Mouse (Mus musculus): ENCODE measurements around the gene Ano4.

Gene Ano4

DNA sequence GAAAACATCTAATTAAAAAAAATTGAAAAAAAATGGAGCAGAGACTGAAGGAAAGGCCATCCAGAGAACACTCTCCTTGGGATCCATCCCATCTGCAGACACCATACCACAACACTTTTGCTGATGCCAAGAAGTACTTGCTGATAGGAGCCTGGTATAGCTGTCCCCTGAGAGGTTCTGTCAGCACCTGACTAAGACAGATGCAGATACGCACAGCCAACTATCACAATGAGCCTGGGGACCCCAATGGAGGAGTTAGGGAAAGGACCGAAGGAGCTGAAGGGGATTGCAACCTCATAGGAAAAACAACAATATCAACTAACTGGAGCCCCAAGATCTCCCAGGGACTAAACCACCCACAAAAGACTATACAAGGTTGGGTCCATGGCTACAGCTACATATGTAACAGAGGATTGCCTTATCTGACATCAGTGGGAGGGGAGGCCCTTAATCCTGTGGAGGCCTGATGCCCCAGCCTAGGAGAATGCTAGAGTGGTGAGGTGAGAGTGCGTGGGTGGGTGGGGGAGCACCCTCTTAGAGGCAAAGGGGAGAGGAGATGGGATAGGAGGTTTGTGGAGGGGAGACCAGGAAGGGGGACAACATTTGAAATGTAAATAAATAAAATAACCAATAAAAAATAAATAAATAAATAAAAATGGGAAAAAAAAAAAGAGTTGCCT lies 71.4 kb downstream of the Ano4 start:
- DNase-seq = no peak

DNA sequence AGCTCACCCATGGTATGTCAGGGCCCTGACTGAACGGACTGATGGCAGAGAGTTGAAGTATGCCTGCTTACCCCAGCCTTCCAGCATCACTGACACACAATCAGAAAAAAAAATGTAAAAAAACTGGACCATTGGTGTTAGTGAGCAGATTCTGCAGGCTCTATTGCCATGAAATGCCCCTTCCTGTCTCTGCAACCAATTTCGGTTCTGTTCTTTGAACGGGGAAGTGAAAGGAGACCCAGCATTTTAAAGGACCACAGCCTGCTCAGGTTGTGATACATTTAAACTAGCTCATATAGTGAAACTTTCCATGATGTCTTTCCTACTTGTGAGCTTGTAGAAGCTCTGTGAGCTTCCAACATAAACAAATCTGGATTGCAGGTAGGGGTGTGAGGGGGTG lies 77.2 kb downstream of the Ano4 start:
- DNase-seq = no peak

DNA sequence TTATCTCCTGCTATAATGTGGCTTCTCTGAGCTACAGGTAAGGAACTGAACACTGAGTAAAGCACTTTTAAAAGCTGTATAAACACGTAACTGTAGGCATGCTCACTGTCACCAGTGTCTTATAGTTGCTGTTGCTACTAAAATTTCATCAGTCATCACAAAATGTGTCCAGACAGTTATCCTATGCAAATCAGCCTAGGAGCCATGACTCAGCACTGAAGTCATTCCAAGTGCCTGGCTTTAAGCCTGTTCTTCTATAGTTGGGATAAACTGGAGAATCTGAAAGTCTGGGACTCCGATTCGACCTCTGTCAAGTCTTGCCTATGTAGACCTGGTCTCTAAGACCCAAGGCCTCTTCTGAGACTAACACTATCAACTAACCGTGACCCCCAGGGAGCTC lies 81.2 kb downstream of the Ano4 start:
- no peak for DNase-seq

DNA sequence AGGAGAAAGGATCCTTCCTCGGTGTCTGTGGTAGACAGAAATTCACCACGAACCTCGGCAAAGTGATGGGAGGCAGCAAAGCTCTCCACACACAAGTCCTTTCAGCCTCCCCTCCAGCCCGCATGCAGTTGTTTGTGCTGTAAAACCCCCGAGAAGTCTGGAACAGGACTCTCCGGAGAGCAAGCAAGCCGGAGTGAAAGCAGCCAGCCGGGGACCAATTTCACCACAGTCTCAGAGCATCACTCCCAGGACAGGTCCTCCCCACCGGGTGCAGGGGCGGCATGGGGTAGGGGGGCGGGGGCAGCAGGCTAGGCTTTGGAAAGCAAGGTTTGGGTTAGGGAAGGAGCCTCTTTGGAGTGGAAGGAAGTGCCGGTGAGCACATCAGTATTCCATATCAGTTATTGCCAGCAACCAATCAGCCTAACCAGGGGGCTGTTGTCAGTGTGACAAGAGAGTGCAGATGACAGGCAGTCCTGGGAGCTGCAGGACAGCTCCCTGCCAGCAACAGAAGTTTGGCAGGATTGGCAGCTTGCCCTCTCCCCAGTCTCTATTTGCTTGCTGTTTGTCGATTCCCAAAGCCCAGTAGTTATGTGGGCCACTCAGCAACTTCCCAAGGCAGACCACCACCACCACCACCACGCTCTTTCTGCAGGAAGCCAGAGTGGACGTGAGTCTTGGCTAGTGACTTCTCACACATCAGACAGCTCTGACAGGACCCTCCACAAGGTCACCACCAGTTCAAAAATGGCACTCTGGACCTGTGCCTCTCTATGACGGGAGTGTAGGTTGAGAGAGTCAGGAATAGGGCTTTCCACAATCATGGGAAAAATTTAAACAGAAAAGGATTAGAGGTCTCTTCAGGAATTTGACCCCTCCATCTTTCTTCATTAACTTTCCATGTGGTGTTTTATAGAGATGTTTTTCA lies 86.8 kb downstream of the Ano4 start:
- peak; percentile 41 to 50 for DNase-seq

DNA sequence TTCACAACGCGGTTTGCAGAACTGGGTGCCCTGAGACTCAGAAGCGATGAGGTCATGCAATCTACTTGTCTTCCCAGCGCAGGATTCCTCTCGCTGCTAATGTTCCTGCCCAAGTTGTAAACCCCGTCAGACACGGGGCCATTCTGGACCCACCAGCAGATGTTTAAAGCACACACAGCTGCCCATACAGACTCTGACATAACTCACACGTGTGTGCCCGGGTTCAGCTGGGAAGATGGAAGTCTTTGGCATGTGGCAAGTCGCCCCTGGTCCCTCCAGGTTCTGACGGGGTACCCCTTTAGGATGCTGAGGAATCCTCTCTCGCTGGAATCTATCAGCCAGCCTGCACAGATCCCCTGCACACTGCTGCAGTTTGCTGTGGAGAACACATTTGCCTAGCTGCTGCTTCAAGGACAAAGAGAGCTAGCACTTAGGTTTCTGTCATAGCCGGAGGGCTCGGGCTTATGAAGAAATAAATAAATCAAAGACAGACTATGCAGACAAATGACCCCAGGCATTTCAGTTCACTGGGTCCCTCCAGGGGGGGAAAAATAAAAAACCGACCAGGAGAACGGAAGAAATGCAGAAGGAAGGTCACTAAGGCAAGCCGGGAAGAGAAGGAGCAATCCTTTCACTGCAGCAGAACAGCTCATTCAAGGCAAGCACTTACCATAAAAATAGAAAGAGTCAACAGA lies 87.7 kb downstream of the Ano4 start:
- DNase-seq = peak; percentile 24 to 25

DNA sequence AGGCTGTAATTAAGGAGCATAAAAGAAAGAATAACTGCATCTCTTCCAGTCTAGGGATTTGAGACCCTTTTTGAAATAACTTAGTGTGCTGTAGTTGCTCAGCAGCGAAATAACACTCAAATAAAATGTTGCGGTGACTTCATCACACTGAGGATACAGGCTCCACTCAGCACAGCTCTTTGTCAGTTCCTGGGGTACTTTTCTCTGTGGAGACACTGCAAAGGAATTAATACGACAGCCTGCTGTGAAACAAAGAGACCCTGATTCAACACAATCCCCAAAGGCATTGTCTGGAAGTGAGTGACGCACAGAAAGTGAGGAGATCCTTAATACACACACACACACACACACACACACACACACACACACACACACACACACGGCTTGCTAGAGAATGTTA lies 89.8 kb downstream of the Ano4 start:
- no peak for DNase-seq

DNA sequence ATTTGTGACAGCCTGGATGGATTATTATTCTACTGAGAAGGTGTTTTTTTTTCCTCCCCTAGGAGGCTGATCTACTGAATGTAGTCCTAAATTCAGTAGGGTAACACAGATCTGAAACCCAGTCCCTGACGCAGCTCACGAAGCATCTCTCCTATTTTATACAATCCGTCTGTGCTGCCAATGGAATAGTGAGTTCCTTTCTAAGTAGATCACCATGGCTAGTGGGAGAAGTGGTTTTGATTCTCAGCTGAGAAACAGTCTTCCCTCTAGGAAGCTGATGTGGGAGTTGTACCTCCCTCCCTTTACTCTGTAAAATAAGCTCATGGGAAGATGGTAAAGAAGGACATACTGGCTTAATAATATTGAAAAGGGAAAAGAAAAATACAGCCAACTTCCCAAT lies 90.8 kb downstream of the Ano4 start:
- no peak for DNase-seq

DNA sequence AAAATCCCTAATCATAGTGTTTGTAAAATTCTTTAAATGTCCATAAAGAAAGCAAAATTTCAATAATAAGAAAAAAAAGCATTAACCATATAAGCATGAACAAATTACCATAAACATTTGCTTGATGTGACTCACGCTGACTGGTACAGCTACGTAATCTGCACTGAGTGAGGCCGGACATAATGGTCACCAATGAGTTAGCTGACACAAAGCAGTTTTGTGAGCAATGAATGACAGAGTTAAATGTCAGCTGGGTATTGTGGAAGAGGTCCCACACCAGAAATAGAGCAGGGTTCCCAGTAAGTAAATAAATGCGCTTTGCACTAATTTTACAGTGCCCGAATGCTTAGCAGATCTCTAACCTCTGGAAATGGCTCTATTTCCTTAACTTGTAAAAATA lies 91.9 kb downstream of the Ano4 start:
- no peak for DNase-seq

DNA sequence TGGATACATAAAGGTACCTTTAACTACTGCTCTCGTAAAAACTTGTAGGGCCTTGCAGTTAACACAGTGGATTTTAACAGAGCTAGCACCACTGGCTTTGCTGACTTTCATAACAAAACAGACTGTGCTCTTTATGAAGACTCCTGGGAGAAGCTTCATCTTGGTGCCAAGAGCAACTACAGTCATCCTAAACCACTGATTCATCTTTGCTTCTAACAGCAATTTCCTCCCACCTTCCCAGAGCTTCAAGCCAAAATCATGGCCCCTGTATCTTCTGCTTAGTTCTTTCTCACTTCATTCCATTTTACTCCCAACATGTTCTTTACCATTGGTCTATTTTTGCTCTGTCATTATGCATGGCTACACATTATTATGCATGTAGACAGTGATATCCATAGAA lies 100.8 kb downstream of the Ano4 start:
- no peak for DNase-seq

DNA sequence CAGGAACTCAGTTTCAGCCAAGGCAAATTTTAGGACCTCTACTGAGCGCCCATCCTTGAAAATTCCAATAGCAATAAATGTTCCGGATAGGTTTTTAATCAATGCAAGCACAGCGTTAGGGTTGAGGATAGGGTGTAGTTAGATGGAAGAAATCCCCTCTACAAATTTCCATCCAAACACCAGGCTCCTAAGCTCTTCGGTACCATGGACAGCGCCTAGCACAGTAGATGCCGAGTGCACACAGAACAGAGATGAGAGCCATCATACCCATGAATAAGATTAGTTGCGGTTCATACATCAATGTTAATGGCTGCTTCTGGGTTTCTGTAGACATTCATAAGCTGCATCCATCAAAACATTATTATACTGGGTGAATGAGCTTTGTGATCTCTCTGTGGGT lies 120.0 kb downstream of the Ano4 start:
- DNase-seq = no peak

DNA sequence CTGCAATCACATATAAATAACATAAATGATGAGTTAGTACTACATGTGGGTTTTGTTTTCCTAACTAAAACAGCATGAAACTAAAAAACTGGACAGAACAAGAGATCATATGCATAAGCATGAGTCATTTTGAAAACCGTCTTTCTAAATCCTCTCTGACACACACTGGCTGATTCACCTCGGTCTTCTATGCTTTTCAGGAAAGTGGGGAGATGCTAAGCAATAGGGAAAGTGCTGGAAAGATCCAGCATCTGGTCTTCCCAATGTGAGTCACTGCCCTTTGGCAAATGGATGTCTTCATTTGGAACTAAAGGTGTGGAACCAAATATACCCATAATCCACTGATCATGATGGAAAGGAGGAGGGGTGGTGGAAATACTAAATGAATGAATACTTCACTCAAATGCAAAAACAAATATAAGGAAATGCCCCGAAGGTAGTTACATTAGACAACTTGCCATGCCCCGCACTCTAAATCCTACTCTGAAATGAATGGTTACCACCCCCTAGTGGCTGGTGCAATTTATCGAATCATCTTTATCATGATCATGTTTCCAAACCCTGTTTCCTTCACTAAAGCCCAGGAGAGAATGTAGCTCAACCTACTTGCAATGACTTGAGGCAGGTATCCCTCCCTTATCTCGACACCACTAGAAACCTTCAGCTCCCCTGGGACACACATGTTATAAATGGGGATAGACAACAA lies 122.1 kb downstream of the Ano4 start:
- no peak for DNase-seq

DNA sequence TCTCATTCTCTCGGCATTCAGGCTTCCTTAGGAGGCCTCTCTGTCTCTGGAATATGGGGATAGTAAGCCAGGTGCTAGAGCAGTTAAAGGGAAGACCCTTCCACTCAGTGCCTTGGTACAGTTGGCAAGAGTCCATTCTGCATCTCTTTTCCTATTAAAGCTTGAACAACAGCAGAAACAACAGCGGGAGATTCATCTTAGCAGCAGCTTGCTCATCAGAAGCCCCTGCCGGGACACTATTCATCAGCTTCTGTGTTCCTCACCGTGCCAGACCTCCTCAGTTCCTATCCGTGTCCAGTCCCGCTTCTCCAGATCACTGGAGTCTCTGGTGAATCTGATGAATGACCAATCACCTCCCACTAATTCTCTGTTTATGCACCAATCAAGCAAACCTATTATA lies 128.5 kb downstream of the Ano4 start:
- peak; percentile 55 to 58 for DNase-seq

DNA sequence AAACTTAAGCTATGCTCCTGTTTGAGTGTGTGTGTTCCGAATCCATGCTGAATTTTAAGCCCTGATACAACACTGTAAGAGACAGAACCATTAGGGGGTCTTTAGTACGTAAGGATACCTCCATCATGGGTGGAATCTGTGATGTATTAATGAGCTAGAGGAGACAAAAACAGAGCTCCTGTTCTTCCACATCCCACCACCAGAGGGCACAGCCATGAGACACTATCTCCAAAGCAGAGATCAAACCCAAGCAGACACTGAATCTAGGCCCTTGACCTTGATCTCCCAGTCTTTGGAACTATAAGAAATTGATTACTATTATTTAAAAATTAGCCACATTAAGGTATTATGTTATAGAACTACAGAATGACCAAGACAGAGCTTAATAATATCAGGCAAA lies 138.7 kb downstream of the Ano4 start:
- peak; percentile 66 to 76 for DNase-seq

DNA sequence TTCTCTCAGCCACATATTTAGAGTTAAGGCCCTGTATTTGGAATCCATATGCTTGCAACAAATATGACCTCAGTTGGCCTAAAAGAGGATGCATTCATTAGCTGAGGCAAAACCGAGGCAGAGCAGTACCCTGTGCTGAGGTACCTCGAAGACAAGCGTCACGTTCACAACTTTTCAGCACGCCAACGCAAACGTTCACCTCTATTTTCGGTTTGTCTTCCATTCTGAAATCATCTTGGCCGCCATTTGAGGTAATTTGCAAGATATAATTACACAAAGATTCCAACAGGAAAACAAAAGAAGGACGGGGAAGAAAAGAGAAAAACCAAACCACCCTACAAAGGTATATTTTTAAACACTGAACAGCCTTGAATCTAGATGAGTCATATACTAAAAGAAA lies 148.1 kb downstream of the Ano4 start:
- no peak for DNase-seq

DNA sequence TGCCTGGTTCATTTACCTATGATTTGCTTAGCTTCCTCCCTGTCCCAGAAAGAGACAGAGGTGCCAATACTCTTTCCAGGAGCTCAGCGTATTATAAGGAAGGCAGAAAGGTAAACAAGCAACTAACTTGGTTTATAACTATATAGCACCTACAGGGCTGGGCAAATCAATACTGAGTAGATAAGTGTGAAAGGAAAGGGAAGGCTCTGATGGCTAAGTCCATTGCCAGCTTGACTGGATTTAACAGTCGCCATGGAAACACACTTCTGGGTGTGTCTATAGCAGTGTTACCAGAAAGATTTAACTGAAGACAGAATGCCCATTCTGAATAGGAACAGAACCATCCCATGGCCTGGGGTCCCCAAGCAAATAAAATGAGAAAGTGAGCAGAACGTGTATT lies 149.5 kb downstream of the Ano4 start:
- no peak for DNase-seq

DNA sequence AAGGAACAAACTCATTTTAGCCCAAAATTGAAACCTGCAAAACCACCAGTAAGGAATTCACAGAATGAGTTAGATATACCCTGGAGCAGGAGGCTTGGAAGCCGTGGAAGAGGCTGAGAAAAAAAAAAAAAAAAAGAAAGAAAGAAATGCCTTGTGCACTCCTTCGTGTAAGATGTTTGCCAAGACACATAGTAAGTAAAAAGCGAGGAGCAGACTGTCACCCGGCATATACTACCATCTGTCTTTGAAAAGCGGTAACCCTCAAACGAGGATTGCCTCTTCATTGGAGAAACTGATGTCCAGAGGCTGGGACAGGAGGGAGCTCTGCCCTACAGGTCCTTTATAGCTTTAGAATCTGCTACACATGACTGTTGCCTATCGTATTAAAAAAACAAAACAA lies 150.1 kb downstream of the Ano4 start:
- no peak for DNase-seq

DNA sequence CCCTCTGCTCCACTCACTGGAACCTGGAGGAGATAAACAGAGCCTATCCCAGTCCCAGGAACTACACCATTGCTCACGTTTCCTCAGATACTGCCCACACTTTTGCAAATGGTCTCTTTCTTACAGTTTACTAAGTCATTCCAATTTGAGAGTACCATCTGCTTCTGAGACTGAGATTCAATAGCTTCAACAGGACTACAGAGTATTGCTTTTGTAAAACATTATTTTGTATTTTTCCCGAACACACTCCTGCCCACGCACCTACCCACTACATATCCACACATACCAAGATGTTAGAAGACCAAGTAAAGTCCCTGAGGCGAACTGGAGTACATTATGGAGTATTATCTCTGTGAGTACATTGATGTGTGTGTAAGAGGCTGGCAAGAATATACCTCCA lies 166.6 kb downstream of the Ano4 start:
- DNase-seq = no peak

DNA sequence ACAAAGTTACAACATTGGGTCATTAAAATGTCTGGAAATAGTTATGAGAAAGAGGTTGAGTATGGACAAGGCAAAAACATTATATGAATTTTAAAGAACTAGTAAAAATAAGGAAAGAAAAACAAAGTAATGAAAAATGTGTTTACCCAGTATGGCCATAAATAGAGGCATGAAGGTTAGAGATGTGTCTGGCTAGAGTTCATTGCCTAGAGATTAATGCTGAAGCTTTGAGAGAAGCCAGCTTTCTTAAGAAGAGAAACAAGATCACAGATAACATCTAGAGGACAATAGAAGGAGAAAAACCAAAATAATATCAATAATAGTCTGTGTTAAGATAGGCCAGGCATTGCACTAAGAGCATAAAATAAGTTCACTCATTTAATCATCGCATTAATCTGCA lies 180.0 kb downstream of the Ano4 start:
- DNase-seq = no peak

DNA sequence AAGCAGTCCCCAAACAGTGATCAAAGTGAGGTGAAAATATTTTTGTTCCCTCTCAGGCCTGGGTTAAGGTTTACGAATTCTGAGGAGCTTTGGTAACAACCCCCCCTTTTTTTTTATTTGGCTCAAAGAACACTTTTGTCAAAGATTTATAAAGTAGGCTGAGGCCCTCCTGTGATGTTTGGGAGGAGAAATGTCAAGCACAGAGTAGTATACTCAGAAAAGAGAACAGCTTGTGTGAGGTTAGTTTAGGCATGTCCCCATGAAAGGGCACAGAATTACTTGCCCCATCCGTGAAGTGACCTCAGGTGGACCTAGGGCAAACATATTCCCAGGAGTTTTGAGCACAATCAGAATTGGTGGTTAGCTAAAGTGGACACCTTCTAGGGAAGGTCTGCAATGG lies 189.1 kb downstream of the Ano4 start:
- DNase-seq = no peak

DNA sequence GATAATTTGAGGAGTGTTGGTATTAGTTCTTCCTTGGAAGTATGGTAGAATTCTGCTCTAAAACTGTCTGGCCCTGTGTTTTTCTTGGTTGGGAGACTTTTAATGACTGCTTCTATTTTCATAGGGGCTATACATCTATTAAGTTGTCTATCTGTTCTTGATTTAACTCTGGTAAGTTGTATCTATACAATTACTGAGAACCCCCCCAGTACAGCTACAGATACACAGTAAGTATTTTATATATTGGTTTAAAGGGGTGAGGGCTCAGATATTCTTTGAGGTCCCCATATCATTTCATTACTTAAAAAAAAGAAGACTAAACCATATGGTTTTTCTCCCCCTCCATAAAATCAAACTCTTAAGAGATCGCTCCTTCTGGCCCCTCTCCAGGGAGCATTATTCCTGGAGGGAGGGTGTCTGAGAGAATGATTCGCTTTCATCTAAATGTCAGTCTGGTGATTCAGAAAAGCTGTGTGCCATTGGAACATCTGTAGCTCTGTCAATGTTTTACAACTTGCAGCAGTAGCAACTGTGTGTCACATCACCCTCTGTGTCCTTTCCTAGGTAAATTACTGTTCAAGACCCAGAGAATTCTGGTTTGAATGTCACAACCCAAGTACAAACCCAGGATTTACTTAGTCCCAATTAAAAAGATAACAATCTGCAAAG lies 189.6 kb downstream of the Ano4 start:
- DNase-seq = no peak

DNA sequence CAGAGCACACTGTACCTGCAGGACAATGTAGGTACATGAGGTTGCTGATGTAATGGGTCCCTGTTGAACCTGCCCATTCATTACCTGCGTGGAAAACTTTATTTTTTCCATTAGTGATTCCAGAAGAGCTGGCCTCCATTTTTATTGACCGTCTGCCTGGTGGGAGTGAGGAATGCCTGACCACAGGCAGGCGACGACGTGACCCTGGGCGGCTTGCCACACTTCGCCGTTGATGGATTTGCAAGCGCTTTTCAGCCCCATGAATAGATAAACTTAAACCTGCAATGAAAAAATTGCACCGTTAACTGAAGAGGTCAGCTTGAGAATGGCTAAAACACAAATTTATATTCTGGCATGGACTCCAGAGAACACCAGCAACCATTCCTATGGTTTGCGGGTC lies 195.4 kb downstream of the Ano4 start:
- peak in 1 of 2 experiments; percentile 2 for DNase-seq

DNA sequence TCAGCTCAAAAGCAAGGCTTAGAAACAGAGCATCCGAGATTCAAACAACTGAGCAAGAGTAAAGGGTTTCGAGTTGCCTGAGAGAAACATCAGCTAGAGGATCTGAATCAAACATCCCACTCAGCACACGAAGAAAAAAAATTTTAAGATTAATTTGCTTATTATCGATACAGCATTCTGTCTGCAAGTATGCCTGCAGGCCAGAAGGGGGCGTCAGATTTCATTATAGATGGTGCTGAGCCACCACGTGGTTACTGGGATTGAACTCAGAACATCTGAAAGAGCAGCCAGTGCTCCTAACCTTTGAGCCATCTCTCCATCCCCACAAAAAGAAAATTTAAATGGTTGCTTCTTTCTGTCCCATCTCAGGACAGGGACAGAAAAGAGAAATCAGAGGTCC lies 223.2 kb downstream of the Ano4 start:
- DNase-seq = no peak

DNA sequence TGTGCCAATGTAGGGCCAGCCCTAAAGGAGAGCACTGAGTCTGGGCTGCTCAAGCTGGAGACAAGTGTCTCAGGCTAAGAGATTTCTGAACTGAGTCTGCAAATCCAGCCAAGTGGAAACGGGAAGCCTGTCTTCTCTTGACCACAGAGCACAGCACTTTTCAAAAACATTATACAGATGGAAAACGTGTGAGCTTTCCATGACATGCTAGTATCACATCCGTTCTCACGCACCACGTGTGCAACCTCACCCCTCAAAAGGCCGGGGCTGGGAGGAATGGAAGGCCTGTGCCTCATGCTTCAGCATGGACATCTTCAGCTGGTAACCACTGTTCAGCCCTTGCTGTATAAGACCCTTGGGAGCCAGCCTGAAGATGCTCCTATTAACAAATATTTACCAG lies 230.2 kb downstream of the Ano4 start:
- no peak for DNase-seq

All from cerebellum, postnatal 14 days (tissue).